Mouse (Mus musculus) intestine, postnatal 0 days (tissue): Measurements from ENCODE around the gene Flrt3. TPM values are rescaled to one million over a fixed set of nuclear protein-coding genes. Genes with fewer than 3 reads are reported as not detected.

Experiments
- ATAC-seq: fragments of 200-750 bp; cut with Nextera tagmentation; 2 replicates; pipeline ENCODE4 v1.8.0; 2017; ENCODE audit warnings: mild to moderate bottlenecking, moderate TSS enrichment, moderate library complexity
- H3K27ac ChIP-seq: fragments of 300-500 bp; sonication (generic); 2 replicates; pipeline ENCODE4 v1.5.1; 2014; ENCODE audit warnings: mild to moderate bottlenecking, low read depth, low read length, moderate library complexity
- H3K27me3 ChIP-seq: fragments of 300-500 bp; sonication (generic); replicated peaks from 2 replicates; pipeline ENCODE4 v1.6.1; 2014; ENCODE audit warnings: low read length, mixed read lengths; ENCODE audit not compliant: control insufficient read depth, insufficient read depth
- H3K36me3 ChIP-seq: fragments of 300-500 bp; sonication (generic); 2 replicates; pipeline ENCODE4 v1.6.1; 2014; ENCODE audit warnings: mild to moderate bottlenecking, moderate library complexity; ENCODE audit not compliant: control insufficient read depth, insufficient read depth
- H3K4me1 ChIP-seq: fragments of 300-500 bp; sonication (generic); replicated peaks from 2 replicates; pipeline ENCODE4 v1.6.1; 2014; ENCODE audit warnings: antibody characterized with exemption, low read length, mixed read lengths; ENCODE audit not compliant: control insufficient read depth, insufficient read depth
- H3K4me2 ChIP-seq: fragments of 300-500 bp; sonication (generic); replicated peaks from 2 replicates; pipeline ENCODE4 v1.6.1; 2014; ENCODE audit warnings: low read depth, mild to moderate bottlenecking, moderate library complexity
- H3K4me3 ChIP-seq: fragments of 300-500 bp; sonication (generic); 2 replicates; pipeline ENCODE4 v1.5.1; 2014; ENCODE audit warnings: low read depth, low read length
- H3K9ac ChIP-seq: fragments of 300-500 bp; sonication (generic); 2 replicates; pipeline ENCODE4 v1.6.1; 2014; ENCODE audit warnings: mild to moderate bottlenecking, low read depth, low read length
- H3K9me3 ChIP-seq: fragments of 300-500 bp; sonication (generic); 2 replicates; pipeline ENCODE4 v1.6.1; 2016; ENCODE audit warnings: mixed run types; ENCODE audit not compliant: control insufficient read depth
- CTCF ChIP-seq: sonication (generic); IDR thresholded peaks from 2 replicates; pipeline ENCODE4 v1.5.1; 2016; ENCODE audit warnings: low read depth, mild to moderate bottlenecking, control low read depth, antibody characterized with exemption, moderate library complexity
- WGBS: fragments of 180-500 bp; shearing (Covaris S2); extraction: QIAGEN DNeasy Blood & Tissue Kit; methylation state at CpG from one replicate; pipeline ENCODE4 v1.1.7; 2014; 5-methylcytosine and 5-hydroxymethylcytosine counted together
- polyA plus RNA-seq: library from polyadenylated mRNA; unstranded; fragments of >200 nt; fragmentation: Nextera tagmentation; extraction: Ambion mirVana; gene quantifications from 2 replicates; pipeline ENCODE4 v1.2.1, GENCODE M21; 2015

Gene Flrt3
- polyA plus RNA-seq, 1 experiment from 2014 or later: 18.5 TPM

GRCm38 (mm10) chr2:140666846-140667245 lies 4.4 kb downstream of the Flrt3 start:
- no peak for TF ChIP-seq CTCF
- no peak overlapping the region for H3K9ac ChIP-seq
- WGBS: 54% methylated on average over 7 of the region's 7 CpGs
- no peaks in the 10 kb centered on the region for H3K27me3 ChIP-seq
- no peak overlapping the region for H3K4me3 ChIP-seq
- no peaks in the 10 kb centered on the region for H3K9me3 ChIP-seq
- H3K4me2 ChIP-seq: no peak overlapping the region
- no peak for ATAC-seq
- H3K36me3 ChIP-seq: no peaks in the 10 kb centered on the region
- H3K4me1 ChIP-seq: peaks cover 4% of the 10 kb centered on the region; the same call in 1 of the 2 replicates
- H3K27ac ChIP-seq: no peak overlapping the region

- H3K9me3 ChIP-seq: no peaks in the 10 kb centered on the region
- H3K4me2 ChIP-seq: no peak overlapping the region
- no peak for TF ChIP-seq CTCF
- ATAC-seq: no peak
- peaks cover 22% of the 10 kb centered on the region for H3K36me3 ChIP-seq
- no peak overlapping the region for H3K9ac ChIP-seq
- H3K27ac ChIP-seq: no peak overlapping the region
- H3K4me3 ChIP-seq: no peak overlapping the region
- WGBS: 94% methylated on average over 4 of the region's 4 CpGs
- H3K27me3 ChIP-seq: no peaks in the 10 kb centered on the region
- H3K4me1 ChIP-seq: peaks cover 4% of the 10 kb centered on the region; the same call in 1 of the 2 replicates
Observed at GRCm38 (mm10) chr2:140664381-140664780, 6.9 kb downstream of the Flrt3 start.

GRCm38 (mm10) chr2:140662673-140663072 lies 8.6 kb downstream of the Flrt3 start:
- Histone ChIP-seq H3K27ac (no peak overlapping the region), H3K27me3 (no peaks in the 10 kb centered on the region), H3K4me1 (peaks cover 4% of the 10 kb centered on the region; the same call in 1 of the 2 replicates), H3K4me2 (no peak overlapping the region), H3K9me3 (no peaks in the 10 kb centered on the region), H3K4me3 (no peak overlapping the region), H3K36me3 (peaks cover 26% of the 10 kb centered on the region), H3K9ac (no peak overlapping the region)
- TF ChIP-seq CTCF: no peak
- no peak for ATAC-seq
- 85% methylated on average over 5 of the region's 5 CpGs for WGBS

GRCm38 (mm10) chr2:140653978-140654377 lies 17.3 kb downstream of the Flrt3 start:
- H3K9me3 ChIP-seq: no peaks in the 10 kb centered on the region
- H3K4me3 ChIP-seq: no peak overlapping the region
- no peak overlapping the region for H3K4me2 ChIP-seq
- H3K27me3 ChIP-seq: no peaks in the 10 kb centered on the region
- TF ChIP-seq CTCF: no peak
- WGBS: 85% methylated on average over 2 of the region's 2 CpGs
- no peak overlapping the region for H3K27ac ChIP-seq
- no peak for ATAC-seq
- H3K4me1 ChIP-seq: no peaks in the 10 kb centered on the region
- H3K9ac ChIP-seq: no peak overlapping the region
- peaks cover 3% of the 10 kb centered on the region; the same call in 1 of the 2 replicates for H3K36me3 ChIP-seq

- H3K9ac ChIP-seq: no peak overlapping the region
- no peak for ATAC-seq
- no peak overlapping the region for H3K4me3 ChIP-seq
- H3K27ac ChIP-seq: no peak overlapping the region
- no peaks in the 10 kb centered on the region for H3K4me1 ChIP-seq
- H3K36me3 ChIP-seq: no peaks in the 10 kb centered on the region; the same call in 1 of the 2 replicates
- H3K4me2 ChIP-seq: no peak overlapping the region
- TF ChIP-seq CTCF: no peak
- no peaks in the 10 kb centered on the region for H3K9me3 ChIP-seq
- no peaks in the 10 kb centered on the region for H3K27me3 ChIP-seq
Observed at GRCm38 (mm10) chr2:140653481-140653880, 17.8 kb downstream of the Flrt3 start.

GRCm38 (mm10) chr2:140621730-140622337 lies 49.4 kb downstream of the Flrt3 start:
- whole genome bisulfite sequencing: 63% methylated on average over 2 of the region's 2 CpGs
- no peak for ATAC-seq
- no peak overlapping the region for H3K9ac ChIP-seq
- no peak overlapping the region for H3K4me3 ChIP-seq
- H3K4me1 ChIP-seq: no peaks in the 10 kb centered on the region
- H3K27me3 ChIP-seq: no peaks in the 10 kb centered on the region
- no peak overlapping the region for H3K27ac ChIP-seq
- no peaks in the 10 kb centered on the region for H3K9me3 ChIP-seq
- no peak overlapping the region for H3K4me2 ChIP-seq
- H3K36me3 ChIP-seq: no peaks in the 10 kb centered on the region
- TF ChIP-seq CTCF: no peak
